Mouse (Mus musculus) CH12.LX (cell line): Measurements from ENCODE around the gene Oxa1l. TPM values are rescaled to one million over a fixed set of nuclear protein-coding genes. Genes with fewer than 3 reads are reported as not detected.

Experiments used
- DNase-seq: peaks from one replicate; pipeline ENCODE4 v3.0.0-alpha.2; 2013; ENCODE audit errors: extremely low read depth
- H3K27ac ChIP-seq: 2 replicates; pipeline ENCODE4 v1.5.1; 2012; ENCODE audit warnings: low read depth, mild to moderate bottlenecking, control low read depth, moderate library complexity; ENCODE audit not compliant: insufficient read depth
- H3K27me3 ChIP-seq: replicated peaks from 2 replicates; pipeline ENCODE3; 2012; ENCODE audit warnings: inconsistent platforms
- H3K36me3 ChIP-seq, 2 experiments: replicated peaks in 1 of 2; 2 replicates each; pipeline versions ENCODE3 to v1.6.1; 2012; ENCODE audit warnings: inconsistent platforms in 1 of 2, low read length in 1 of 2, mild to moderate bottlenecking in 1 of 2, mixed read lengths in 1 of 2, moderate library complexity in 1 of 2; ENCODE audit not compliant: control insufficient read depth in 1 of 2, insufficient read depth in 1 of 2
- H3K4me1 ChIP-seq, 2 experiments: 2 replicates each; pipeline ENCODE4 v1.6.1; 2012; ENCODE audit warnings: inconsistent platforms in 1 of 2, moderate library complexity in 1 of 2; ENCODE audit not compliant: insufficient read depth in 2 of 2, control insufficient read depth in 1 of 2
- H3K4me2 ChIP-seq: 2 replicates; pipeline ENCODE4 v1.6.1; 2012; ENCODE audit warnings: low read depth, mild to moderate bottlenecking, control low read depth; ENCODE audit not compliant: poor library complexity, insufficient read depth, severe bottlenecking
- H3K4me3 ChIP-seq, 3 experiments: fragments of 150-350 bp in 1 of 3; sonication (generic) in 1 of 3; replicated peaks in 1 of 3; 2 replicates each; pipeline versions ENCODE3 to v1.5.1; 2011 to 2012; ENCODE audit warnings: low read depth in 2 of 3, low read length in 2 of 3, mild to moderate bottlenecking in 2 of 3, moderate library complexity in 2 of 3, control low read depth in 1 of 3, improper control_type of control experiment in 1 of 3, inconsistent platforms in 1 of 3, mixed read lengths in 1 of 3; ENCODE audit not compliant: poor library complexity in 1 of 3
- H3K79me2 ChIP-seq: replicated peaks from 2 replicates; pipeline ENCODE4 v1.6.1; 2012; ENCODE audit warnings: mild to moderate bottlenecking, moderate library complexity; ENCODE audit not compliant: control insufficient read depth, poor library complexity, insufficient read depth, severe bottlenecking; ENCODE audit errors: extremely low read depth
- H3K9ac ChIP-seq: 2 replicates; pipeline ENCODE4 v1.6.1; 2012; ENCODE audit warnings: low read depth, mild to moderate bottlenecking, control low read depth, moderate library complexity; ENCODE audit not compliant: insufficient read depth
- H3K9me3 ChIP-seq: replicated peaks from 2 replicates; pipeline ENCODE3; 2012; ENCODE audit warnings: low read length, inconsistent platforms, mixed read lengths
- CHD2 ChIP-seq: IDR thresholded peaks from 2 replicates; pipeline ENCODE4 v1.6.1; 2011; ENCODE audit warnings: low read length, improper control_type of control experiment
- E2F4 ChIP-seq: IDR thresholded peaks from 2 replicates; pipeline ENCODE4 v1.6.1; 2011; ENCODE audit warnings: low read depth, low read length, improper control_type of control experiment; ENCODE audit not compliant: insufficient replicate concordance
- ELF1 ChIP-seq: IDR thresholded peaks from 2 replicates; pipeline ENCODE4 v1.6.1; 2014; ENCODE audit warnings: low read depth, mild to moderate bottlenecking, inconsistent platforms, low read length, improper control_type of control experiment
- GABPA ChIP-seq: IDR thresholded peaks from 2 replicates; pipeline ENCODE4 v1.6.1; 2012; ENCODE audit warnings: low read depth, low read length, improper control_type of control experiment, inconsistent platforms; ENCODE audit not compliant: insufficient replicate concordance
- IRF4 ChIP-seq: IDR thresholded peaks from 2 replicates; pipeline ENCODE4 v1.6.1; 2014; ENCODE audit warnings: low read depth, mild to moderate bottlenecking, inconsistent platforms, low read length, improper control_type of control experiment
- JUN ChIP-seq: IDR thresholded peaks from 2 replicates; pipeline ENCODE4 v1.6.1; 2011; ENCODE audit warnings: low read depth, mild to moderate bottlenecking, low read length, improper control_type of control experiment, moderate library complexity; ENCODE audit not compliant: insufficient read depth
- JUND ChIP-seq: conservative IDR thresholded peaks from 2 replicates; pipeline ENCODE4 v1.6.1; 2011; ENCODE audit warnings: low read depth, low read length, improper control_type of control experiment
- MAX ChIP-seq: IDR thresholded peaks from 2 replicates; pipeline ENCODE4 v1.6.1; 2011; ENCODE audit warnings: low read length, improper control_type of control experiment
- NELFE ChIP-seq: IDR thresholded peaks from 2 replicates; pipeline ENCODE4 v1.6.1; 2011; ENCODE audit warnings: low read depth, low read length, improper control_type of control experiment
- NRF1 ChIP-seq: IDR thresholded peaks from 2 replicates; pipeline ENCODE4 v1.6.1; 2014; ENCODE audit warnings: low read depth, mild to moderate bottlenecking, inconsistent platforms, low read length, improper control_type of control experiment, moderate library complexity
- PAX5 ChIP-seq: IDR thresholded peaks from 2 replicates; pipeline ENCODE4 v1.6.1; 2012; ENCODE audit warnings: low read length, inconsistent platforms, mixed read lengths
- POLR2AphosphoS2 ChIP-seq: IDR thresholded peaks from 2 replicates; pipeline ENCODE4 v1.6.1; 2011; ENCODE audit warnings: low read depth, low read length, improper control_type of control experiment
- SIN3A ChIP-seq: IDR thresholded peaks from 2 replicates; pipeline ENCODE4 v1.6.1; 2012; ENCODE audit warnings: low read length, improper control_type of control experiment, inconsistent platforms
- SMC3 ChIP-seq: IDR thresholded peaks from 2 replicates; pipeline ENCODE4 v1.6.1; 2011; ENCODE audit warnings: low read depth, low read length, improper control_type of control experiment
- TCF12 ChIP-seq: IDR thresholded peaks from 2 replicates; pipeline ENCODE4 v1.6.1; 2014; ENCODE audit warnings: low read depth, mild to moderate bottlenecking, inconsistent platforms, low read length, improper control_type of control experiment
- UBTF ChIP-seq: IDR thresholded peaks from 2 replicates; pipeline ENCODE4 v1.6.1; 2012; ENCODE audit warnings: low read depth, mild to moderate bottlenecking, inconsistent platforms, low read length, improper control_type of control experiment, moderate library complexity
- USF2 ChIP-seq: conservative IDR thresholded peaks from 2 replicates; pipeline ENCODE4 v1.6.1; 2011; ENCODE audit warnings: low read depth, low read length, improper control_type of control experiment
- ZC3H11A ChIP-seq: IDR thresholded peaks from 2 replicates; pipeline ENCODE4 v1.6.1; 2012; ENCODE audit warnings: low read depth, mild to moderate bottlenecking, inconsistent platforms, low read length, improper control_type of control experiment
- ZKSCAN1 ChIP-seq: IDR thresholded peaks from 2 replicates; pipeline ENCODE4 v1.6.1; 2012; ENCODE audit warnings: low read depth, inconsistent platforms, low read length, improper control_type of control experiment, borderline replicate concordance
- ZMIZ1 ChIP-seq: IDR thresholded peaks from 2 replicates; pipeline ENCODE4 v1.6.1; 2012; ENCODE audit warnings: low read depth, mild to moderate bottlenecking, inconsistent platforms, low read length, improper control_type of control experiment
- ZNF384 ChIP-seq: IDR thresholded peaks from 2 replicates; pipeline ENCODE4 v1.6.1; 2012; ENCODE audit warnings: low read depth, low read length, improper control_type of control experiment, inconsistent platforms
- dilution Hi-C: fragments of 300-500 bp; cut with MboI; formaldehyde crosslinking; loops from 2 replicates; pipeline ENCODE4 v1.14.3; 2020; ENCODE audit warnings: low sequenced_read_pairs; ENCODE audit not compliant: extremely low pct_unique_long_range_greater_than_20kb, extremely low pct_ligation_motif_present
- in situ Hi-C: fragments of 300-500 bp; cut with MboI; formaldehyde crosslinking; loops from 3 replicates; pipeline ENCODE4 v1.14.3; 2019; ENCODE audit warnings: low sequenced_read_pairs, low pct_ligation_motif_present, low pct_unique_long_range_greater_than_20kb, mixed read lengths
- polyA plus RNA-seq: library from polyadenylated mRNA; unstranded; fragments of >175 nt; gene quantifications from 2 replicates; pipeline ENCODE4 v1.2.1, GENCODE M21; 2012; ENCODE audit warnings: low read depth; ENCODE audit not compliant: insufficient read length
- total RNA-seq, 2 experiments: library from RNA; depleted of rRNA; stranded (reverse); fragments of 300-350 nt in 1 of 2; fragments of >200 nt in 1 of 2; gene quantifications; 2 replicates each; pipeline ENCODE4 v1.2.3; 2012 to 2014

Gene Oxa1l
- total and polyA plus RNA-seq, 3 experiments, result 34.7 to 111 (median 38.8) TPM

DNA sequence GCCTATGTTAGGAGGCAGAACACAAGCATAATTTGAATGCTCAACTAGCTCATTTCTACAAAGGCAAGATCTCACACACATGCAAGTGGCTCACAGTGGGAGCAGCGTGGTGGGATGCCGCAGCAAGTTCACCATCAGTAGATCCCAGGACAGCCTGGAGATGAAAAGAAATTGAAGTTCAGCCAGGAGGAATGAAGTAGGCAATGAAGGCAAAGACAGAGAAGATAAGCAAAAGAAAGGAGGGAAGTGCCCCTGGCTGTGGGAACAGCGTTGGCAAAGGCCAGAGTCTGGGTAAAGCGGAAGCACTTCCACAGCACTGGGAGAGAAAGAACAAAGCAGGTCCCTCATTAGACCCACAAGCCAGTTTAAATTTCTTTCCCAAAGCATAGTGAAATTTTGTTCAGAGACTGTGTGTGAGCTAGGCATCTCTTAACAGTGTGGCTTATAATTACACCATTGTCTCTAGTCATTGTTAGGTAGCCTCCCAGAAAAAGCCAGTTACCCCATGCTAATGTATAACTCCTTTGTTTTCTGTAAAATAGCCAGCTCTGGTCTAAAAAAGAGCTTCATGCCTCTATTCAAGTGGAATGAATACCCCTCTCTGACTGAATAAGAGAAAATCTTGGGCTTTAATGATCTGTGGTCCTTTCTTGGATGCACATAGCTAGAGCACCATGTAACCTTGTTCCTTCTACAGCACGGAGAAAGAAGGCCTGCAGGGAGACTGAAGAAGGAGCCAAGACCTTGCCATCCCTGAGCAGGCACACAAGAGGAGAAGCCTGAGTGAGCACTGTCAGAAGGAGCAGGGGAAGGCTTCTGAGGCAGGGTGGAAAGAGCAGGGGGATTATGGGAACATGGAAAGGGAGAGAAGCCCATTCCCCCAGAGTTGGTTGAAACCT is 28.2 kb upstream of the Oxa1l start:
- no peak overlapping the region for H3K4me2 ChIP-seq
- no peaks in the 10 kb centered on the region; a peak in 1 of 4 replicates for H3K4me1 ChIP-seq
- H3K36me3 ChIP-seq, result no peaks in the 10 kb centered on the region
- no peak overlapping the region for H3K4me3 ChIP-seq
- no peak for DNase-seq
- H3K27ac ChIP-seq, result no peak overlapping the region
- in situ Hi-C loops (no loop called here), dilution Hi-C loops (no loop called here)
- no peaks in the 10 kb centered on the region for H3K79me2 ChIP-seq
- no peak for TF ChIP-seq TCF12
- no peak for TF ChIP-seq NRF1
- no peak for TF ChIP-seq USF2
- no peak for TF ChIP-seq NELFE
- no peak for TF ChIP-seq MAX
- no peak for TF ChIP-seq GABPA
- no peak for TF ChIP-seq JUND
- TF ChIP-seq PAX5, result no peak
- no peak for TF ChIP-seq JUN
- no peak for TF ChIP-seq SMC3
- no peak for TF ChIP-seq ZC3H11A
- no peaks in the 10 kb centered on the region for H3K9me3 ChIP-seq
- no peaks in the 10 kb centered on the region for H3K27me3 ChIP-seq
- H3K9ac ChIP-seq, result no peak overlapping the region

DNA sequence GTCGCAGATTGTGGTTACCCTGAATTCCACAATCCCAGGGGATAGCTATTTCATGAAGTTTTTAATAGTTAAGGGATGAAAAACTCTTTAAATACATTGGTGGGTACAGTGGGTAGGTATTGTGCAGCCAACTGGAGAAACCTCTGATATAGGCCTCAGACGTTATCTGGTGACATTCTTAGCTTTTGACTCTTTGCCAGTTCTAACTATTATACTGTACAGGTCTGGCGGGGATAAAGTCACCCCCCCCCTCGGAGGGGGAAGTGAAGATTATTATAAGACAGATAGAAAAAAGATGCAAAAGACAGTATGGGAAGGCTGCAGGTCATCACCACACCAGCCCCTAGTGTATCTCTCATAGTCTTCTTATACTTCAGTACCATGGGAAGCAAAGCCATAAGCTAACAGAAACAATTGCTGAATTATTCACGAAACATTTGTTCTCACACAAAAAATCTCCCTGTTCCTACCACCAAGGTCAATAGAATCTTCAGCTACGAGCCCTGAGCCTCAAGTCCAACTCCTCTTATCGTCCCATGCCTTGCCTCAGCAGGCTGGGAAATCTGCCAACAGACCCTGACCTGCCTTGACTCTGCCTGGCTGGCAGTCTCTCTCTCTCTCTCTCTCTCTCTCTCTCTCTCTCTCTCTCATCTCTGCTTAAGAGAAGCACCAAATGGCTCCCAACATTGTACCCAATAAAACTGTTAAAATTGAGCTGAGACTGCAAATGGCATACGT is 27.0 kb upstream of the Oxa1l start:
- TF ChIP-seq POLR2AphosphoS2, result no peak
- no peak for TF ChIP-seq ZNF384
- no peak for TF ChIP-seq TCF12
- TF ChIP-seq E2F4, result no peak
- TF ChIP-seq ELF1, result no peak
- TF ChIP-seq CHD2, result no peak
- no peak for TF ChIP-seq MAX
- no peak for TF ChIP-seq ZKSCAN1
- no peak for TF ChIP-seq UBTF
- no peak for TF ChIP-seq NELFE
- TF ChIP-seq SIN3A, result no peak
- TF ChIP-seq ZC3H11A, result no peak
- TF ChIP-seq IRF4, result no peak
- TF ChIP-seq ZMIZ1, result no peak
- Histone ChIP-seq H3K4me3 (no peak overlapping the region), H3K4me2 (no peak overlapping the region), H3K4me1 (no peaks in the 10 kb centered on the region; a peak in 1 of 4 replicates), H3K27me3 (no peaks in the 10 kb centered on the region), H3K9ac (no peak overlapping the region), H3K79me2 (no peaks in the 10 kb centered on the region), H3K27ac (no peak overlapping the region), H3K9me3 (no peaks in the 10 kb centered on the region), H3K36me3 (no peaks in the 10 kb centered on the region)
- dilution Hi-C loops, result no loop called here
- no peak for DNase-seq
- in situ Hi-C loops, result no loop called here
